Mouse (Mus musculus) cerebellum, postnatal 10 days (tissue): ENCODE results near the gene Gm28374.
A peak's percentile ranks its signal among the peaks of the same experiment; 100 is the strongest.

Experiments used
- DNase-seq, 2 experiments: peaks; one replicate each; pipeline ENCODE4 v3.0.0; 2021; ENCODE audit warnings: mixed read lengths in 2 of 2

The Gm28374 gene

GRCm38 (mm10) chr19:6054296-6054695, 27.8 kb downstream of the Gm28374 start:
- DNase-seq, result no peak

- DNase-seq, result no peak
Observed at GRCm38 (mm10) chr19:6052516-6052915, 29.5 kb downstream of the Gm28374 start.

- peak in 1 of 2 experiments; percentile 7 for DNase-seq
Observed at GRCm38 (mm10) chr19:6048681-6049410, 33.2 kb downstream of the Gm28374 start.

GRCm38 (mm10) chr19:6047899-6048166, 34.2 kb downstream of the Gm28374 start:
- peak; percentile 26 to 29 for DNase-seq

- peak in 1 of 2 experiments; percentile 53 for DNase-seq
Observed at GRCm38 (mm10) chr19:6047154-6047898, 34.7 kb downstream of the Gm28374 start.

GRCm38 (mm10) chr19:6046294-6047153, 35.5 kb downstream of the Gm28374 start, which contains the start of gene Syvn1:
Gene Syvn1, plus strand, starts transcription at chr19:6046576.
- DNase-seq, result peak; percentile 95

- DNase-seq, result no peak
Observed at GRCm38 (mm10) chr19:6045366-6046293, 36.4 kb downstream of the Gm28374 start.

- peak in 1 of 2 experiments; percentile 53 for DNase-seq
Observed at GRCm38 (mm10) chr19:6044102-6044501, 38.0 kb downstream of the Gm28374 start.

- no peak for DNase-seq
Observed at GRCm38 (mm10) chr19:6042293-6042692, 39.8 kb downstream of the Gm28374 start.

GRCm38 (mm10) chr19:6040002-6040401, 42.1 kb downstream of the Gm28374 start:
- DNase-seq, result no peak

- peak; percentile 69 to 75 for DNase-seq
Observed at GRCm38 (mm10) chr19:6038326-6038725, 43.7 kb downstream of the Gm28374 start.

GRCm38 (mm10) chr19:6037695-6038094, 44.4 kb downstream of the Gm28374 start:
- DNase-seq, result no peak

GRCm38 (mm10) chr19:6035966-6036585, 46.0 kb downstream of the Gm28374 start:
- no peak for DNase-seq

- DNase-seq, result no peak
Observed at GRCm38 (mm10) chr19:6030520-6031280, 51.4 kb downstream of the Gm28374 start.

GRCm38 (mm10) chr19:6029426-6029825, 52.6 kb downstream of the Gm28374 start:
- DNase-seq, result no peak

- no peak for DNase-seq
Observed at GRCm38 (mm10) chr19:6028991-6029390, 53.1 kb downstream of the Gm28374 start.
